Mouse (Mus musculus) kidney, embryonic 15.5 days (tissue): ENCODE measurements around the gene Fam173b. TPM values are rescaled to one million over a fixed set of nuclear protein-coding genes. Genes with fewer than 3 reads are reported as not detected.
A peak's percentile ranks its signal among the peaks of the same experiment; 100 is the strongest.
"Not testable (repeated sequence)": the region's sequence is repeated elsewhere in the genome, so short reads cannot be mapped to it uniquely, and the experiment has no call there.

ENCODE experiments used
- ATAC-seq: fragments of 200-750 bp; cut with Nextera tagmentation; replicated peaks from 2 replicates; pipeline ENCODE4 v1.8.0; 2017; ENCODE audit warnings: moderate TSS enrichment; ENCODE audit not compliant: low FRiP score
- H3K27ac ChIP-seq: fragments of 300-500 bp; sonication (generic); 2 replicates; pipeline ENCODE4 v1.5.1; 2015; ENCODE audit warnings: mild to moderate bottlenecking, inconsistent platforms
- H3K27me3 ChIP-seq: fragments of 300-500 bp; sonication (generic); 2 replicates; pipeline ENCODE4 v1.6.1; 2015; ENCODE audit warnings: inconsistent platforms
- H3K36me3 ChIP-seq: fragments of 300-500 bp; sonication (generic); 2 replicates; pipeline ENCODE4 v1.6.1; 2015; ENCODE audit warnings: inconsistent platforms
- H3K4me1 ChIP-seq: fragments of 300-500 bp; sonication (generic); 2 replicates; pipeline ENCODE4 v1.6.1; 2015; ENCODE audit warnings: inconsistent platforms
- H3K4me2 ChIP-seq: fragments of 300-500 bp; sonication (generic); 2 replicates; pipeline ENCODE4 v1.6.1; 2015; ENCODE audit warnings: moderate library complexity, mild to moderate bottlenecking, inconsistent platforms
- H3K4me3 ChIP-seq: fragments of 300-500 bp; sonication (generic); replicated peaks from 2 replicates; pipeline ENCODE4 v1.5.1; 2015; ENCODE audit warnings: mild to moderate bottlenecking, inconsistent platforms
- H3K9ac ChIP-seq: fragments of 300-500 bp; sonication (generic); 2 replicates; pipeline ENCODE4 v1.6.1; 2015; ENCODE audit warnings: mild to moderate bottlenecking, inconsistent platforms
- H3K9me3 ChIP-seq: fragments of 300-500 bp; sonication (generic); replicated peaks from 2 replicates; pipeline ENCODE4 v1.6.1; 2016; ENCODE audit warnings: inconsistent platforms
- WGBS: fragments of 180-500 bp; shearing (Covaris S2); methylation state at CpG from one replicate; pipeline ENCODE4 v1.1.7; 2015; ENCODE audit warnings: mixed read lengths; 5-methylcytosine and 5-hydroxymethylcytosine counted together
- polyA plus RNA-seq: library from polyadenylated mRNA; unstranded; fragments of >200 nt; fragmentation: Nextera tagmentation; extraction: Ambion mirVana; gene quantifications from 2 replicates; pipeline ENCODE4 v1.2.1, GENCODE M21; 2015

Fam173b gene
- polyA plus RNA-seq, 1 experiment from 2014 or later = 13.4 TPM

DNA sequence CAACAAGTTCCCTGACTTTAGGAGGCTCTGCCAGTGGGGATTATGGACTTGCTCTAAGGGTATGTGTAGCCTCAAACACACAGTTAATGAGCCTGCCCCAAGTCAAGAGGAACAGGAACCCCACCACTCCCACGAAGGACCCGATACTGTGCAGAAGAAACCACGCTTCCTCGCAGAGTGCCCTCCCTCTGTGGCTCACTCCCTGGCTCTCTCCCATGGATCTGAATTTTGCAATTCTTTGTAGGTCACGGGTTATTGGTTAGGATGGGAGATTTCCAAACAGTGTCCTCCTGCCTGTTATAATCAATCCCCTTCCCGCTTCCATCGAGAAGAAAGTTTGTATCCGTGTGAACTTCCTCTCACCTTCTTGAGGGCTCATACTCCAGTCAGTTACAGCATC is 30.7 kb upstream of the Fam173b start:
- no peak for ATAC-seq
- Histone ChIP-seq H3K27ac (no peak overlapping the region), H3K4me2 (no peak overlapping the region), H3K4me3 (no peak overlapping the region), H3K9ac (no peak overlapping the region), H3K36me3 (no peaks in the 10 kb centered on the region), H3K4me1 (peaks cover 19% of the 10 kb centered on the region), H3K27me3 (no peaks in the 10 kb centered on the region), H3K9me3 (no peaks in the 10 kb centered on the region)
- 84% methylated on average over 8 of the region's 8 CpGs for WGBS

GRCm38 (mm10) chr15:31571906-31572722 is 29.5 kb upstream of the Fam173b start:
- Histone ChIP-seq H3K27me3 (no peaks in the 10 kb centered on the region), H3K4me1 (peaks cover 19% of the 10 kb centered on the region), H3K9me3 (no peaks in the 10 kb centered on the region), H3K36me3 (no peaks in the 10 kb centered on the region), H3K9ac (no peak overlapping the region), H3K4me3 (no peak overlapping the region), H3K4me2 (no peak overlapping the region), H3K27ac (no peak overlapping the region)
- ATAC-seq = no peak
- WGBS = 83% methylated on average over 16 of the region's 16 CpGs

GRCm38 (mm10) chr15:31573287-31573686 is 28.4 kb upstream of the Fam173b start:
- ATAC-seq = no peak
- WGBS = 90% methylated on average over 4 of the region's 4 CpGs

DNA sequence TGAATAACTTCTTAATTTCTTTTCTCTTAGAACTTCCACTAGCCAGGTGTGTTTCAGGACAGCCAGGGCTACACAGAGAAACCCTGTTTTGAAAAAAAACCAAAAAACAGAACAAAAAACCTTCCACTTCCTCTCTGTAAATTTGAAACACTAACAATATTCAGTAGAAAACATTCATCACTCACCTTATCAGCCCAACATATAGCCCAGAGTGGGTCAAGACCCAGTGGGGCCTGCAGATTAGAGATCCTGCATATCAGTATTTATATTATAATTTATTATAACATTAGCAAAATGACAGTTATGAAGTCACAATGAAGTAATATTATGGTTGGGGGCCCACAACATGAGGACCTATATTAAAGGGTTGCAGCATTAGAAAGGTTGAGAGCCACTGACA is 28.0 kb upstream of the Fam173b start:
- Histone ChIP-seq H3K4me2 (no peak overlapping the region), H3K9ac (no peak overlapping the region), H3K4me1 (peaks cover 12% of the 10 kb centered on the region), H3K27ac (no peak overlapping the region), H3K27me3 (no peaks in the 10 kb centered on the region), H3K4me3 (no peak overlapping the region), H3K36me3 (no peaks in the 10 kb centered on the region), H3K9me3 (no peaks in the 10 kb centered on the region)
- ATAC-seq = no peak

More at GRCm38 (mm10) chr15:31573287-31573686, 28.4 kb upstream of the Fam173b start:
- Histone ChIP-seq H3K4me1 (peaks cover 16% of the 10 kb centered on the region), H3K36me3 (no peaks in the 10 kb centered on the region), H3K9me3 (no peaks in the 10 kb centered on the region), H3K27me3 (no peaks in the 10 kb centered on the region), H3K9ac (no peak overlapping the region), H3K4me2 (no peak overlapping the region), H3K27ac (no peak overlapping the region), H3K4me3 (no peak overlapping the region)

- Histone ChIP-seq H3K27ac (no peak overlapping the region), H3K9me3 (no peaks in the 10 kb centered on the region), H3K4me3 (no peak overlapping the region), H3K9ac (no peak overlapping the region), H3K36me3 (no peaks in the 10 kb centered on the region), H3K4me1 (no peaks in the 10 kb centered on the region), H3K4me2 (no peak overlapping the region), H3K27me3 (no peaks in the 10 kb centered on the region)
- 64% methylated on average over 5 of the region's 5 CpGs for WGBS
- ATAC-seq = no peak
Observed at GRCm38 (mm10) chr15:31576076-31576475, 25.6 kb upstream of the Fam173b start.

DNA sequence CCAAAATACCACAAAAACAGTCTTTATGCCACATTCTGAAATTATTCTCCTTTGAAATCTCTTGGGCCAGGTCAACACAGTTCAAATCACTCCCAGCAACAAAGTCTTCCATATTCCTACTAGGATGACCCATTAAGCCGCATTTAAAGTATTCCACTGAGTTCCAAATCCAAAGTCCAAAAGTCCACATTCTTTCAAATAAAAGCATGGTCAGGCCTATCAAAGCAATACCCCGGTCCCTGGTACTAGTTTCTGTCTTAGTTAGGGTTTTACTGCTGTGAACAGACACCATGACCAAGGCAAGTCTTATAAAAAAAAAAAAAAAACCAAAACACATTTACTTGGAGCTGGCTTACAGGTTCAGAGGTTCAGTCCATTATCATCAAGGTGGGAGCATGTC is 20.6 kb upstream of the Fam173b start:
- not testable (repeated sequence) for H3K27ac ChIP-seq, H3K9ac ChIP-seq, H3K4me3 ChIP-seq, H3K9me3 ChIP-seq, H3K27me3 ChIP-seq, H3K4me2 ChIP-seq, H3K36me3 ChIP-seq, ATAC-seq, H3K4me1 ChIP-seq
- WGBS = 90% methylated on average over 2 of the region's 2 CpGs

GRCm38 (mm10) chr15:31583304-31584085 is 18.2 kb upstream of the Fam173b start:
- 89% methylated on average over 13 of the region's 13 CpGs for WGBS
- Histone ChIP-seq H3K4me2 (no peak overlapping the region), H3K9ac (no peak overlapping the region), H3K27me3 (no peaks in the 10 kb centered on the region), H3K4me1 (no peaks in the 10 kb centered on the region), H3K9me3 (no peaks in the 10 kb centered on the region), H3K27ac (no peak overlapping the region), H3K36me3 (0 out of 2 replicates have a peak, but pooled peaks cover 2% of the 10 kb centered on the region), H3K4me3 (no peak overlapping the region)
- no peak for ATAC-seq

DNA sequence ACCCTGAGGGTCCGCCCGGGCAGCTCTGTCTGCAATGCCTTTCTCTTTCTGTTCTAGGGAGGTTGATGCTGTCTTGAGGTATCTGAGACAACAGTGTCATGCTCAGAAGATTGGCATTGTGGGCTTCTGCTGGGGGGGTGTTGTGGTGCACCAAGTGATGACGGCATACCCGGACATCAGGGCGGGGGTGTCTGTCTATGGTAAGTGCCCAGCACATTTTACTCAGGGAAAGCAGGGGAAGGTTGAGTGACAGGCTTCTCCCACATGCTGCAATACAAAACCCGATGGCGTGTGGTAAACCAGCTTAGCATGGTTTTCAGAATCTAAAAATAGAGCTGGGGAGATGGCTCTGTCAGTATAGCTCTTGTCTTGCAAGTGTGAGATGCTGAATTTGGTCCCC is 16.4 kb upstream of the Fam173b start:
- Histone ChIP-seq H3K36me3 (peaks cover 17% of the 10 kb centered on the region), H3K9me3 (no peaks in the 10 kb centered on the region), H3K27ac (no peak overlapping the region), H3K9ac (no peak overlapping the region), H3K4me1 (no peaks in the 10 kb centered on the region), H3K27me3 (no peaks in the 10 kb centered on the region), H3K4me3 (no peak overlapping the region), H3K4me2 (no peak overlapping the region)
- ATAC-seq = no peak
- WGBS = 88% methylated on average over 7 of the region's 7 CpGs

DNA sequence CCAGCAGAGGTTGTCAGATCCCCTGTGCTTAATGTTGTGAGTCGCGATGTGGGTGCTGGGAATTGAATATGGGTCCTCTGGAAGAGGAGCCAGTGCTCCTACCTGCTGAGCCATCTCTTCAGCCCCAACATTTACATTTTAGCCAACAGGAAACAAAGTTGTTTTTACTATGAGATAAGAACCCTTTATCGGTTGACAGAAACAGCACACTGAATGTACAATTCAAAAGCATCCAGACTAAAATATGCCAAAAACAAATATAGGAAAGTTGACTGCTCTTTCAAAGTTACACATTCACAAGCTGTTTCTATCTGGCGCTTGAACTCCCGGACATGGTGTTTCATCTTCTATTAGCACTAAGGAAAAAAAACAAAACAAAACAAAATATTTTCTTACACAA is 15.6 kb upstream of the Fam173b start:
- H3K36me3 ChIP-seq = peaks cover 25% of the 10 kb centered on the region
- WGBS = 74% methylated on average over 5 of the region's 5 CpGs
- H3K27me3 ChIP-seq = no peaks in the 10 kb centered on the region
- H3K4me3 ChIP-seq = no peak overlapping the region
- H3K27ac ChIP-seq = no peak overlapping the region
- no peak overlapping the region for H3K4me2 ChIP-seq
- H3K4me1 ChIP-seq = no peaks in the 10 kb centered on the region
- no peak for ATAC-seq
- no peaks in the 10 kb centered on the region for H3K9me3 ChIP-seq
- no peak overlapping the region for H3K9ac ChIP-seq

DNA sequence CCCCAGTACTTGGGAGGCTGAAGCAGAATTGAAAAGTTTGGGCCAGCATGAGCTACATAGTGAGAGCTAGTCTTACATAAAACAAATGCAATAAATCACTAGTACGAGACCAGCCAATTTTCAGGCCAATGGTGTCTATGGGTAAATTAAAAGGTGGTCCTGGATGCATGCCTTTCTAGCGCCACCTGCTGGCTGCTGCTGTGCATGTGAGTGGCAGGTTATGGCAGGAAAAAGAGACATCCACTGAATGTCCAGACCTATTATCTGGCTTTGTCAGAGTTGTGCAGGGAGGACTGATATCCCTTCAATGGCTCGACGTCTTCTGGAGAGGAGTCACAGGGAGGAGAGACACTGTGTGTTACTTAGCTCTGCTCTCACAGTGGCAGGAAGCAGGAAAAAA is 15.1 kb upstream of the Fam173b start:
- H3K4me3 ChIP-seq = no peak overlapping the region
- no peaks in the 10 kb centered on the region for H3K27me3 ChIP-seq
- H3K4me1 ChIP-seq = no peaks in the 10 kb centered on the region
- H3K36me3 ChIP-seq = peaks cover 30% of the 10 kb centered on the region
- H3K4me2 ChIP-seq = no peak overlapping the region
- no peak overlapping the region for H3K27ac ChIP-seq
- no peaks in the 10 kb centered on the region for H3K9me3 ChIP-seq
- no peak overlapping the region for H3K9ac ChIP-seq
- WGBS = 6% methylated on average over 4 of the region's 4 CpGs
- ATAC-seq = peak; percentile 43; the same call in 1 of the 2 replicates

- WGBS = 70% methylated on average over 2 of the region's 2 CpGs
- Histone ChIP-seq H3K4me3 (no peak overlapping the region), H3K36me3 (peaks cover 42% of the 10 kb centered on the region), H3K4me2 (no peak overlapping the region), H3K9ac (no peak overlapping the region), H3K27ac (no peak overlapping the region), H3K27me3 (no peaks in the 10 kb centered on the region), H3K4me1 (no peaks in the 10 kb centered on the region), H3K9me3 (no peaks in the 10 kb centered on the region)
- no peak for ATAC-seq
Observed at GRCm38 (mm10) chr15:31587789-31588188, 13.9 kb upstream of the Fam173b start.

- no peaks in the 10 kb centered on the region for H3K9me3 ChIP-seq
- H3K9ac ChIP-seq = no peak overlapping the region
- no peaks in the 10 kb centered on the region for H3K27me3 ChIP-seq
- ATAC-seq = peak; percentile 47; the same call in 1 of the 2 replicates
- H3K36me3 ChIP-seq = peaks cover 56% of the 10 kb centered on the region
- H3K4me2 ChIP-seq = no peak overlapping the region
- WGBS = 62% methylated on average over 8 of the region's 8 CpGs
- H3K4me3 ChIP-seq = no peak overlapping the region
- no peaks in the 10 kb centered on the region for H3K4me1 ChIP-seq
- 0 out of 2 replicates have a peak overlapping the region, but pooled peaks have one; percentile 59 for H3K27ac ChIP-seq
Observed at GRCm38 (mm10) chr15:31588989-31589640, 12.5 kb upstream of the Fam173b start.
